Mouse (Mus musculus): ENCODE measurements at regions not wholly inside any gene's neighbourhood (a gene's known extent, or its start where the extent isn't known, plus 50 kb on each side); places are given as distances from the start of the nearest gene placed in this dataset.
"Not testable (repeated sequence)": the region's sequence is repeated elsewhere in the genome, so short reads cannot be mapped to it uniquely, and the experiment has no call there.

GRCm38 (mm10) chrX:95366995-95367394 lies 77.7 kb downstream of the Amer1 start:
- ATAC-seq (ENCODE audit: insufficient read depth) (no peak), DNase-seq (ENCODE audit: low read depth in 3 of 3, low spot score in 3 of 3) (no peak)

GRCm38 (mm10) chrX:95365326-95365725 lies 79.3 kb downstream of the Amer1 start:
- WGBS (ENCODE audit: insufficient replicate concordance): 39% methylated on average over 4 of the region's 4 CpGs
- not testable (repeated sequence) for ATAC-seq (ENCODE audit: insufficient read depth); H3K4me2 ChIP-seq (ENCODE audit: low read depth); H3K36me3 ChIP-seq (replicated peaks; ENCODE audit: control insufficient read depth, insufficient read depth, low read depth); H3K4me3 ChIP-seq (ENCODE audit: insufficient read depth in 1 of 2, low read depth in 2 of 2, low read length in 2 of 2); H3K9me3 ChIP-seq (ENCODE audit: control insufficient read depth, low read length); H3K9ac ChIP-seq (replicated peaks); H3K4me1 ChIP-seq (replicated peaks; ENCODE audit: control insufficient read depth in 2 of 2, insufficient read depth in 2 of 2, low read length in 1 of 2); DNase-seq (ENCODE audit: low read depth in 3 of 3, low spot score in 3 of 3); H3K27ac ChIP-seq; H3K27me3 ChIP-seq (ENCODE audit: control insufficient read depth, insufficient read depth, low read length)

More at GRCm38 (mm10) chrX:95366995-95367394, 77.7 kb downstream of the Amer1 start:
- H3K27me3 ChIP-seq (ENCODE audit: control insufficient read depth, insufficient read depth, low read length): no peaks in the 10 kb centered on the region
- no peak overlapping the region for H3K4me2 ChIP-seq (ENCODE audit: low read depth)
- H3K9me3 ChIP-seq (ENCODE audit: control insufficient read depth, low read length): no peaks in the 10 kb centered on the region
- 21% methylated on average over 1 of the region's 1 CpGs for WGBS (ENCODE audit: insufficient replicate concordance)
- no peak overlapping the region for H3K9ac ChIP-seq (replicated peaks)
- no peak overlapping the region for H3K27ac ChIP-seq
- no peaks in the 10 kb centered on the region for H3K36me3 ChIP-seq (replicated peaks; ENCODE audit: control insufficient read depth, insufficient read depth, low read depth)
- no peaks in the 10 kb centered on the region for H3K4me1 ChIP-seq (replicated peaks; ENCODE audit: control insufficient read depth in 2 of 2, insufficient read depth in 2 of 2, low read length in 1 of 2)
- TF ChIP-seq EP300 (IDR thresholded peaks at IDR 0.05; ENCODE audit: low read depth): no peak
- no peak for TF ChIP-seq CTCF (IDR thresholded peaks at IDR 0.05; ENCODE audit: low read depth)
- H3K4me3 ChIP-seq (ENCODE audit: insufficient read depth in 1 of 2, low read depth in 2 of 2, low read length in 2 of 2): no peak overlapping the region

- H3K9ac ChIP-seq (replicated peaks): no peak overlapping the region
- no peak for DNase-seq (ENCODE audit: low read depth in 3 of 3, low spot score in 3 of 3)
- H3K27ac ChIP-seq: no peak overlapping the region
- H3K36me3 ChIP-seq (replicated peaks; ENCODE audit: control insufficient read depth, insufficient read depth, low read depth): no peaks in the 10 kb centered on the region
- H3K4me3 ChIP-seq (ENCODE audit: insufficient read depth in 1 of 2, low read depth in 2 of 2, low read length in 2 of 2): no peak overlapping the region
- no peaks in the 10 kb centered on the region for H3K9me3 ChIP-seq (ENCODE audit: control insufficient read depth, low read length)
- H3K4me1 ChIP-seq (replicated peaks; ENCODE audit: control insufficient read depth in 2 of 2, insufficient read depth in 2 of 2, low read length in 1 of 2): no peaks in the 10 kb centered on the region
- no peak for ATAC-seq (ENCODE audit: insufficient read depth)
- H3K27me3 ChIP-seq (ENCODE audit: control insufficient read depth, insufficient read depth, low read length): no peaks in the 10 kb centered on the region
- H3K4me2 ChIP-seq (ENCODE audit: low read depth): no peak overlapping the region
- 11% methylated on average over 3 of the region's 3 CpGs for WGBS (ENCODE audit: insufficient replicate concordance)
- TF ChIP-seq EP300 (IDR thresholded peaks at IDR 0.05; ENCODE audit: low read depth) (no peak), CTCF (IDR thresholded peaks at IDR 0.05; ENCODE audit: low read depth) (peak; percentile 31; the same call in 1 of the 2 replicates)
These were observed 85.6 kb downstream of the Amer1 start for GRCm38 (mm10) chrX:95359053-95359452.
